Mouse (Mus musculus): ENCODE results near the gene Auts2. TPM values are rescaled to one million over a fixed set of nuclear protein-coding genes. Genes with fewer than 3 reads are reported as not detected.

Gene Auts2
- polyA plus RNA-seq, 1 experiment, result 9.6 TPM

DNA sequence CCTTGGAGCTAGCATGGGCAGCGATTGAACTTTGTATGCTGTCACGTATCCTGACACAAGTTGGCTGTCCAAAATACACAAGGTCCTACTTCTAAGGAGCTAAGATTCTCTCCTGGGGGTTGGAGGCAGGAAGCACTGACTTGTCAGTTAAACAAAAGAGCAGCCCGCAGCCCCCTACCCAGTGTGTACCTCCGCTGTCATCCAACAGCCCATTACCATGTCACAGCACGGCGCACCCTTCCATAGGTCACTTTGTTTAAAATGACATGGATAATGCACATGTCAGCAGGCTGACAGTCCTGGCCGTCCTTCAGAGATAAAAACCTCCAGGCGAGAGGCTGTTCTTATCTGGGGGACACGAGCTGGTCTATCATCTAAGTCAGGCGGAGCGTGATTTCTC, 773.9 kb downstream of the Auts2 start:
- Histone ChIP-seq H3K4me3 (replicated peaks; ENCODE audit: extremely low read depth, low read depth, low read length) (no peak overlapping the region), H3K4me1 (ENCODE audit: control insufficient read depth, insufficient read depth, low read length) (no peaks in the 10 kb centered on the region)
- 61% methylated on average over 11 of the region's 11 CpGs for WGBS
- DNase-seq, result no peak
- no peak for TF ChIP-seq POLR2A (IDR thresholded peaks at IDR 0.05; ENCODE audit: borderline replicate concordance, extremely low read depth, low read depth, low read length)
- no peak for TF ChIP-seq CTCF (IDR thresholded peaks at IDR 0.05; ENCODE audit: insufficient read depth, low read length)

DNA sequence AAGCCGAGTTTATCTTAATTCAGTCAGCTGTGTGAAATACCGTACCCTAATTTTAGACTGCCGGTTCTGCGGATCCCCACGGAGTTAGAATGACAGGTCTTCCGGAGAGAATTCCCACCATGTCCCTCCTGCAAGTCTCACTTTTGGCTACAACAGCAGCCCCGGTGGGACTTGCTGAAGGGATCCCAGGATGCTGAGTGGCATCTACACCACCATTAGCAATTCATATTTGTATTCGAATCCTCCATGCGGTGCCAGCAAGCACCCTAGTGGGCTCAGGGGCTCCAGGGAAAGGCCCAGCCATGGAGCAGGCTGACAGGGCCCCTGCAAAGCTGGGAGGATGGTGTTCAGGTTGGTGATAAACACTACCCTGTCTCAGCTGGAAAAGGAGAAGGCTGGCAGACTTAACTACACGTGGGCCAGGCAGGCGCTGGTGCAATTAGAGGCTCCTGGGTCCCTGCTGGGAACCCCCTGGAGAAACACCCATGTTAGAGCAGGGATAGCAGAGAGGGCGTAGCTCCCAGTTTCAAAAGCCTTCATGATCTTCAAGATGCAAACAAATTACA, 775.4 kb downstream of the Auts2 start:
- no peak for DNase-seq
- TF ChIP-seq CTCF (IDR thresholded peaks at IDR 0.05; ENCODE audit: insufficient read depth, low read length) (no peak), POLR2A (IDR thresholded peaks at IDR 0.05; ENCODE audit: borderline replicate concordance, extremely low read depth, low read depth, low read length) (no peak)
- Histone ChIP-seq H3K4me3 (replicated peaks; ENCODE audit: extremely low read depth, low read depth, low read length) (no peak overlapping the region), H3K4me1 (ENCODE audit: control insufficient read depth, insufficient read depth, low read length) (no peaks in the 10 kb centered on the region)
- 81% methylated on average over 12 of the region's 12 CpGs for WGBS

DNA sequence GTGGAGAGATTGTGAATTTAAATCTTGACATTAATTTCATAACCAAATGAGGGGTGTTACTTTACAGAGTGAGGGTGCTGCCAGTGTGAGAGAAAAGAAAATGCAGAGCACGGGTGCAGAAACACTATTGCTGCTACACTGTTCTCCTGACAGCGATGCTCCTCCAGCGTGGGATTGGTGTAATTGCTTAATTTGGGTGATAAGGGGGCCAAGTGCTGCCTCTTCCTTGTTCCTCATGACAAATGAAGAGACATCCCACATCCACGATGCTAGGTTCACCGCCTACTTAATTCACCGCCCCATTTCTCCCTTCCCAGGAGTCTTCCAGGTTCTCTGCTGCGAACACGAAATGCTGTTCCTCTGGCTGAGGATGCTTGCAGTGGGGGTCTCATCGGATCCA, 776.0 kb downstream of the Auts2 start:
- H3K4me1 ChIP-seq (ENCODE audit: control insufficient read depth, insufficient read depth, low read length), result no peaks in the 10 kb centered on the region
- no peak for DNase-seq
- H3K4me3 ChIP-seq (replicated peaks; ENCODE audit: extremely low read depth, low read depth, low read length), result no peak overlapping the region
- no peak for TF ChIP-seq POLR2A (IDR thresholded peaks at IDR 0.05; ENCODE audit: borderline replicate concordance, extremely low read depth, low read depth, low read length)
- WGBS, result 83% methylated on average over 9 of the region's 9 CpGs

DNA sequence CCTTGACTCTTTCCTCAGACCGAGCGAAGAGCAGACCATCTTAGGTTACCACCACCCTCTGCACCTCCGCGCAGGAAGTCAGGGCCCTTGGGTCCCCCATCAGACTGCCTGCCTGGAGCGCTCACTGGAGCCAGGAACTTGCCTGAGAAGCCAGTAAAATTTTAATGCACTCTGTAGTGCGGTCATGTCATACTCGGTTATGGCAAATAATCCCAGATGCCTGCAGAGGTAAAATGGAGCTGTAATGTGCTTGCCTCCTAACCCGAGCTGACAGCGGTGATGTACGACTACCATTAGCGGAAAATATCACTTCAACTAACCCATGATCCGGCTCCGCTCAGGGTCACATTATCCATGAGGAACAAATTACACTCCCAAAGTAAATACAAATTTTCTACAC, 783.7 kb downstream of the Auts2 start:
- no peak for TF ChIP-seq CTCF (IDR thresholded peaks at IDR 0.05; ENCODE audit: insufficient read depth, low read length)
- TF ChIP-seq POLR2A (IDR thresholded peaks at IDR 0.05; ENCODE audit: borderline replicate concordance, extremely low read depth, low read depth, low read length), result no peak

DNA sequence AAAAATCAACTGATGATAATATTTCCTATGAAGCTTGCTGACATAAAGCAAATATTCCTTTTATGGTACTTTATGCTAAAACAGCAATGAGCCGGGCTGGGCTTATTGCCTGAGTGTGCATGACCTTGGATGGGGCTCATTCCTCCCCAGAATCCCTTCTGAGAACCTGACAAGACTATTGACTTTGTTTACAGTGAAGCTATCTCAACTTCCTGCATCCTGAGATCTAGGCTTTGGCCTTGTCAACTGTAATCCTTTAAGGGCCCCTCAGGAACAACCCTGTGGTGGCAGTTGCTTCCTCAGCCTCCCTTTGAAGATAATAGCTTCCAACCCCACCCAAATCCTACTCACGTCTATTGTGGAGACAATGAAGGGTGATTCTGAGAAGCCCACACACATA, 792.8 kb downstream of the Auts2 start:
- no peak overlapping the region for H3K4me3 ChIP-seq (replicated peaks; ENCODE audit: extremely low read depth, low read depth, low read length)
- TF ChIP-seq POLR2A (IDR thresholded peaks at IDR 0.05; ENCODE audit: borderline replicate concordance, extremely low read depth, low read depth, low read length) (no peak), CTCF (IDR thresholded peaks at IDR 0.05; ENCODE audit: insufficient read depth, low read length) (no peak)
- 43% methylated on average over 2 of the region's 2 CpGs for WGBS
- DNase-seq, result no peak
- no peaks in the 10 kb centered on the region for H3K4me1 ChIP-seq (ENCODE audit: control insufficient read depth, insufficient read depth, low read length)

More for the DNA sequence above, 783.7 kb downstream of the Auts2 start:
- H3K4me1 ChIP-seq (ENCODE audit: control insufficient read depth, insufficient read depth, low read length), result no peaks in the 10 kb centered on the region
- no peak overlapping the region for H3K4me3 ChIP-seq (replicated peaks; ENCODE audit: extremely low read depth, low read depth, low read length)
- DNase-seq, result no peak
- 92% methylated on average over 13 of the region's 13 CpGs for WGBS

DNA sequence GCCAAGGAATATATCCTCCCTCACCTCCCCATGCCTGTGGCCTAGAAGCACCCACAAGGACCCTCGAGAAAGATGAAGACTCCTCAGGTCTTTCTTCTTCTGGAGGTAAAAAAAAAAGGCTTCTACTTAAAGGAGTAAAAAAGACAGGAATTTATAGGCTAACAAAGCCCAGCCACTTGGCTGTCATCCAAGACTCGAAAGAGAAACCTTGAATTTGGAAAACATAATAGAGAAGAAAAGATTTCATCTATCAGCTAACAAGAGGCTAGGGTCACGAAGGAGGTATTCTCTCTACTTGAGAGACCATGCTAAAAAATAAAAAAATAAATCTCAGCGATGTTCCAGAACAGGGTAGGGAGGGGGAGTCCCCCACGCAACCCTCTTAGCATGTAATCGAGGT, 793.9 kb downstream of the Auts2 start:
- Histone ChIP-seq H3K4me1 (ENCODE audit: control insufficient read depth, insufficient read depth, low read length) (no peaks in the 10 kb centered on the region), H3K4me3 (replicated peaks; ENCODE audit: extremely low read depth, low read depth, low read length) (no peak overlapping the region)
- 39% methylated on average over 6 of the region's 6 CpGs for WGBS
- DNase-seq, result no peak
- no peak for TF ChIP-seq CTCF (IDR thresholded peaks at IDR 0.05; ENCODE audit: insufficient read depth, low read length)
- TF ChIP-seq POLR2A (IDR thresholded peaks at IDR 0.05; ENCODE audit: borderline replicate concordance, extremely low read depth, low read depth, low read length), result no peak

DNA sequence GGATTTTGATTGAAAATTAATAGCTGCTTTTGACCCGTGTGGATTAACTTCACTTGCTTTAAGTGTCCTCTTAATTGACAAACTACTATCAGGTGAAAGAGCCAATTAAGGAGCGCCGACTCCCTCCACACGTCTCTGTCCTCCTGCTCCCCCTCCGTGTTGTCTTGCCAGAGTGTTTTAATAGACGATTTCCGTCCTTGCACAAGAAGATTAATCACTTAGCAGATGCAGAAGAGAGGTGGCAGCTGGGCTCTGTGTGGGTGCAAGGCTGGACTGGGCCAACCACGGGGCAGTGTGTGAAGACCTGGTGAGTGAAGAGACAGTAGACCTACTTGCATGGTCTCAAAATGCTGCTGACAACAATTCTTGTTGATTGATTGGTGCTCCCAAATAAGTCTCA, 800.1 kb downstream of the Auts2 start:
- TF ChIP-seq POLR2A (IDR thresholded peaks at IDR 0.05; ENCODE audit: borderline replicate concordance, extremely low read depth, low read depth, low read length) (no peak), CTCF (IDR thresholded peaks at IDR 0.05; ENCODE audit: insufficient read depth, low read length) (no peak)
- H3K4me1 ChIP-seq (ENCODE audit: control insufficient read depth, insufficient read depth, low read length), result no peaks in the 10 kb centered on the region
- no peak for DNase-seq
- no peak overlapping the region for H3K4me3 ChIP-seq (replicated peaks; ENCODE audit: extremely low read depth, low read depth, low read length)
- WGBS, result 48% methylated on average over 8 of the region's 8 CpGs

DNA sequence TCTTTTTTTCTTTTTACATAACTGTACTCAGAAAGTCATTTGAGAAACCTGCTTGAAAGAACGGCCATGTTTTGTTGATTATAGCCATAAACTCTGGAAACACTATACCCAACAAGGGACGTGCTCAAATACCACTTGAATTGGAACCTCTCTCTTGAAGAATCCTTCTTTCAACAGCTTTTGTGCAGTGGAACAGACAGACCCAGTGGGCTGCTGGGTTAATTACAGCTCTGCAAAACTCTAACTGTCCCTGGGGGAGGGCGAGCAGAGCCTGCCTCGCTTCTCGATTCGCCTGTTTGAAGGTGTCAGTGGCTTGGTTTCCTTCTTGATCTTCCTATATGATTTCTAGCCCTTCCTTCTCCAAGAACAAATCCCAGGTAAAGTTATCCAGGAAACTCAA, 805.7 kb downstream of the Auts2 start:
- no peaks in the 10 kb centered on the region for H3K4me1 ChIP-seq (ENCODE audit: control insufficient read depth, insufficient read depth, low read length)
- WGBS, result 79% methylated on average over 6 of the region's 6 CpGs
- no peak for DNase-seq
- H3K4me3 ChIP-seq (replicated peaks; ENCODE audit: extremely low read depth, low read depth, low read length), result no peak overlapping the region
- no peak for TF ChIP-seq CTCF (IDR thresholded peaks at IDR 0.05; ENCODE audit: insufficient read depth, low read length)
- no peak for TF ChIP-seq POLR2A (IDR thresholded peaks at IDR 0.05; ENCODE audit: borderline replicate concordance, extremely low read depth, low read depth, low read length)

DNA sequence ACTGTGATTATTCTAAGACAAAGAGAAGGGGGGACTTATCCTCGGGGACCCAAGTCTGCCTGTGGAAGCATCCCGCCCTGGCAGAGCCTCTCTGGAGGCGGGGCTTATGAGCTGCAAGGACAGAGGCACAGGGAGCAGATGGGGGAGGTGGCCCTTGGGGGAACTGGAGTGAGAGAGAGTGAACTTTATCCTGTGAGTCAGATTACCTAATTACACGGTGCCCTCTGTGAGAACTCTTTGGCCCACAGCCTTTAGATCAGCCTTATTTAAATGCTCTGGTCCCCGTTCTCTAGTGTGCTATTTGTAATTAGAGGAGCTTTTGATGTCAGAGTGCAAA, 809.9 kb downstream of the Auts2 start:
- H3K4me1 ChIP-seq (ENCODE audit: control insufficient read depth, insufficient read depth, low read length), result no peaks in the 10 kb centered on the region
- 31% methylated on average over 5 of the region's 5 CpGs for WGBS
- no peak overlapping the region for H3K4me3 ChIP-seq (replicated peaks; ENCODE audit: extremely low read depth, low read depth, low read length)
- no peak for DNase-seq
- TF ChIP-seq POLR2A (IDR thresholded peaks at IDR 0.05; ENCODE audit: borderline replicate concordance, extremely low read depth, low read depth, low read length) (no peak), CTCF (IDR thresholded peaks at IDR 0.05; ENCODE audit: insufficient read depth, low read length) (no peak)

DNA sequence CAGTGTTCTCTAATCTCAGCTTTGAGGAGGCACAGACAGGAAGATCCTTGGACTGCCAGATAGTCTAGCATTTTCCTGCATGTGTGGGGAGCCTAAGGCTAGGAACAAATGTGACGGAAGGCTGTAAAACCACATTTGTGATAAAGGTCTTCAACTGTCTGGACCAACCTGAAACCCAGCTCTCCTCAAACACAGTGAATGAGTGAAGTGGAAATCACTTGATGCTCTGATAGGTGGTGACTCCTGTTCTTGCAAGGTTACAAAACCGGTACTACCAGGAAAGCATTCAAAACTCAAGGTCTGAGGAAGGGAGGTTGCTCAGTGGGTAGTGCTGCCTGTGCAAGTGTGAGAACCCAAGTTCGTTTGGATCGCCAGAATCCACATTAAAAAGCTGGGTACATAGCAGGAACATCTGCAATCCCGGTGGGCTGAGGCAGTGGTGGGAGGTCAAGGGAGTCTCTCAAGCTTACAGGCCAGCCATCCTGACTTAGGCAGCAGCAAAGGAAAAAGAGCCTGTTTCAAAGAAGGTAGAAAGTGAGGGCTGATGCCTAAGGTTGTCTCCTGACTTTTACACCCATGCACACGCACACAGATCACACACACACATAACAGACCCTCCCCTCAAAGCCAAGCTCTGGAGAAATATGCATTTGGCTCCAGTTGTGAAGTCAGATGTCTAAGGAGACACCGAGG, 810.4 kb downstream of the Auts2 start:
- TF ChIP-seq POLR2A (IDR thresholded peaks at IDR 0.05; ENCODE audit: borderline replicate concordance, extremely low read depth, low read depth, low read length) (no peak), CTCF (IDR thresholded peaks at IDR 0.05; ENCODE audit: insufficient read depth, low read length) (no peak)
- no peak overlapping the region for H3K4me3 ChIP-seq (replicated peaks; ENCODE audit: extremely low read depth, low read depth, low read length)
- no peak for DNase-seq
- H3K4me1 ChIP-seq (ENCODE audit: control insufficient read depth, insufficient read depth, low read length), result no peaks in the 10 kb centered on the region
- 65% methylated on average over 7 of the region's 7 CpGs for WGBS

Measured in lung, adult 2 months (tissue).